Mouse (Mus musculus) lung, postnatal 14 days (tissue): Measurements from ENCODE around the gene Neurod2.

Source experiments
- DNase-seq: peaks from one replicate; pipeline ENCODE4 v3.0.0; 2021

Neurod2 gene

DNA sequence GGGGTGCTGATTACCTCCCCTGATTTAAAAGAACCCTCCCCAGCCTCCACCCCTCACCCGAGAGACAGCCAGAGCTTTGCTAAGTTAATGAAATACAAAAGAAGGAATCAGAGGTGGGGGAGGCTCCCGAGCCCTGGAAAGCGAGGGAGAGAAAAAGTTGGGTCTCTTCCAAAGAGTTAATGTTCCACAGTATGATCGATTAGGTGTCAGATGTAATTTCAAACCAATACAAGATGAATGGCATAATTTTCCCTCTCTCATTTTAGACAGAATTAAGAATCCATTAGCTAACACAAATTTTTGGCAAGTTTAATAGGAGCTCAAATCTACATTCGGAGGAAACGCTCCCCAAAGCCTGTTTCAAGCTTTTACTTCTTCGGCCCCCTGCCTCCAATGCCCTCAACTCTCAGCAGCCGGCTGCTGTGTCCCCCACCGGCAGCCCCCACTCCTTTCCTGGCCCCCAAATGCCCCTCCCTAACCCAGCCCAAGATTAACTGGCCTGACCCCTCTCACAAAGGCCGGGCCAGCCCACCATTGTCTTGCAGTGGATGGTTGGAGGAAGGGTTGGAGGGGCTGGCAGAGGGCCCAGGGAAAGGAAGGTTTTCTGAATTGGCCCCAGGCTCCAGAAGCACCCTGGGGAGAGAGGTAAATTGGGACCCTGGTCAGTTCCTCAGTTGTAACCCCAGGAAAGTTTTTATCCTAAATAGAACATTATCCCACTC, 30.8 kb downstream of the Neurod2 start:
- DNase-seq: peak; percentile 57

DNA sequence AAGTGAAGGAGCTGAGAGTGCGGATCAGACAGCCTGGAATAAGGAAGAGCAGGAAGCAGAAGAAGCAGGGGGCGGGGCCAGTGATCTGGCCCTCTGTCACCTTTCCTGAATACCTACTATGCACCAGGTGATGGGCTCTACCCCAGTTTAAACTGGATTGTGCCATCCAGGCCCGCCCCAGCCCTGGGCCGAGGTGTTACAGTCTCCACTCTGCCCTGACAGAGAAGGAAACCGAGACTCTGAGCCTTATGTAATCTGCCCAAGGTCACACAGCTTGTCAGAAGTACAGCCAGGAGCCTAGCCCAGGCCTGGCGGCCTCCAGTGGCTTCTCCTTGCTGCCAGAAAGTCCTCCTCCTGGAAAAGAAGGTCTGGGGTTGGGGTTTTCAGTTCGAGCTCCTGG, 31.7 kb downstream of the Neurod2 start:
- DNase-seq: no peak

DNA sequence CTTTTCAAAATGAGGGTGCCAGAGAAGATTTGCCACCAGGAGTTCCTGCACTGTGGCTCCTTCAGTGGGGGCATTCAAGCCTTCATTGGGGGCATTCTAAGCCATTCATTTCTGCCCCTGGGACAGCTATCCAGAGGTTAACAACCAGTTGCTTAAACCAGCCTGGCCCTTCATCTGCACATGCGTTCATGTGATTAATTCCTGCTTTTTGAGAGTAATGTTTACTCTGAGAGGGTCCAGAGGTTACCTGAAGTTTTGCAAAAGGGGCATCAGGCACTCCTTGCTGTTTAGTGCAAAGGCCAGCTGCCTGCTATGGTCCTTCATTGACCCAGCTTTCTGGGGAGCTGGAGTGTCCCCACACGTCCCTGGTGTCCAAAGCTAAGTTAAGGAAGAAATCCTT, 32.5 kb downstream of the Neurod2 start:
- no peak for DNase-seq

DNA sequence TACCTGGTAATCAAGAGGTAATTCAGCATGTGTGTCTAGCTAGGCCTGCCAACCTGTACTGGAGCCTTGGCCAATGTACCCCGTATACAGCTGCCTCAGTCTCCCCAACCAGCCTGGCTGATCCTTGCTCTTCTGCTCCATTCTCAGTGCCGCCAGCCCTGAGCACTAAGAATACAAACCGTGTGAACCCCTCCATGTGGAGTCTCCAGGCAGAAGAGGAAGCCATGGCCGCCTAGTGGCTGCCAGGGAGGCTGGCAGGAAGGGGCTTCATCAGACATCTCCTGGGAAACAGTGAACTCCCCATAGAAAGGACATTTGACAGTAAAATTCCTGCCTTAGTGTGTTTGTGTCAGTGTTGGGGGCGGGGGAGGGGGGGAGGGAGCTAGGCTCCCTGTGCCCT, 33.2 kb downstream of the Neurod2 start:
- peak; percentile 7 for DNase-seq

DNA sequence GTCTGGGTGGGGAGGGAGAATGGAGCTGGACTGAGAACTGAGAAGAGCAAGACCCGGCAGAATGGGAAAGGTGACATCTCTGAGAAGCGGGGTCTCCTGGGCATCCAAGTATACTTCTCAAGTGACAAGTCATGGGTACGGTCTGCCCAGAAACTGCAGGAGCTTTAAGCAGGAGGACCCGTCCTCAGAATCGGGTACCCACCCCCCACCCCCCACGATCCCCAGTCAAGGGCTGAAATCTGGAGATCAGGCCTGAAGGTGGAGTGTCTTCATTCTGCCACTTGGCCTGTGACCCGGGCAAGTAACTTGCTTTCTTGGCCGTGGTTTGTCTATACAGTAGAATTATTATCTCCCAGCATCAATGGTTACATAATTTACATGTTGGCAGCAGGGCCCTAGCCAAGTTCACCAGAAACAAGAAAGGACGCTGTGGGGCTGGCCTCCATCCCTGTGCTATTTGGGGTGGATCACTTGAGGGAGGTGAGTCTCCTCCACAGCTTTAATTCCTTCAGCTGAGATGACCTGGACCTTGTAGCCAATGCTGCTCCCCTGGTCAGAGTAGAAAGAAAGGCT, 34.3 kb downstream of the Neurod2 start:
- no peak for DNase-seq

DNA sequence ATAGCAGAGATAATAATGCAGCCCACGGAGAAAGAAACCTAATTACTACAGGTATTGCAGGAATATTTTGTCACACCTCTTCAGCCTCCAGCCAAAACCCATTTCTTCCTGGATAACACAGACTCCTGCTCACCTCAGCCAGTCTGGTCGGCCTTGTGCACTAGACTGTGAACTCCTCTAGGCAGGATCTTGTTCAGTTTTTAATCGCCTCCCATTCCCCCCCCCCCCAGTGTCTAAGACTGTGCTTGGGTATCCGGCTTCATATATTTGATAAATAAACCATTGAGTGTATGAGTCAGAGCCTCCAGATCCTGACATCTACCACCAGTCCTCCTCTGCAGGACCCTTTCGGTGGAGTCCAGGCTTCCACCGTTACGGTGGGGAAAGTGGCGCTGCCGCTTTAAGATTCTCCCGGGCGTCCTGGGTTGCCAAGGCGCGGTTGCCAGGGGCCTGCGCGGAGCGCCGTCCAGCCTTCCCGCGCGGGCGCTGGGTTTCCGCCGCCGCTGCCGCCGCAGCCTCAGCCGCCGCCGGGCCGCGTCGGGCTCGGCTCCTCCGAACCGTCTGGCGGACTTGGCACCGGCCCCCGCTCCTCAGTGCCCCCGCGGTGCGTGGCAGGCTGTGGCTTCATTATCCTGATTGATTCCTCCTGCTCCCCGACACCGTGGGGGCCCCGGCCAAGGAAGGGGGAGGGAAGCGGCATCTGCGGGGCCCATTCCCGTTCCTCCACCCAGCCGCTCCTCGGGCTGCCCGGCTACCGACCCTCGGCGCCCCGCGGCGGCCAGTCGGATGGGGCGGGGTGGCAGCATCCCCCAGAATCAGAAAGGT, 35.0 kb downstream of the Neurod2 start:
- peak; percentile 67 for DNase-seq

DNA sequence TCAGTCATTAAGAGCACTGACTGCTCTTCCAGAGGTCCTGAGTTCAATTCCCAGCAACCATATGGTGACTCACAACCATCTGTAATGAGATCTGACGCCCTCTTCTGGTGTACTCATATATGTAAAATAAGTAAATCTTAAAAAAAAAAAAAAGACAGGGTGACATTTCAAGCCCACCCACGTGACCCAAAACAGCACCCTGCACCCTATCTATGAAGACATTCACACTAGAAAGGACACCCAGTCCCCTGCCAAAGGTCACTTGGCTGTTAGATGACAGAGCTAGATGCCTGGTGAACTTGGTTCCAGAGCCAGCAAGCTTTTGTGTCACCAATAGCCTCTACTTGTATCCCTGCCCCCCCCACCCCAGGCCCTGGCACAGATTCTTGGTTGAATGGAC, 36.4 kb downstream of the Neurod2 start:
- no peak for DNase-seq

DNA sequence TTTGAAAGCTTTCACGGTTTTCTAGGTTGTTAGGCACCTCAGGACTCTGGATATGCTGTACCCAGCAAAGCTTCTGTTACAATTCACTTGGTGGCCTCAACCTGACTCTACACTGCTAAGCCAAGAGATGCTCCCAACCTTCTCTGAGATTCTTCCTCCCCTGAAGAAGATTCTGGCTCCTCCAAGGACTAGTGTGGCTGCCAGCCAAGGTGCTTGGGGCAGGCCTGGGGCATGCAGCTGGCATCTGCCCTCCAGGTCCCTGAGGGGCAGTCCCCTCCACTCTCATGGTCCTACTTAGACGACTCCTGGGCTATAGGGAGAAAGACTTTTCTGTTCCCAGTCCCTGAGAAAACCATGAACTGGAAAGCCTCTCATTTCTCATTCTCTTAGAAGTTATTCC, 38.5 kb downstream of the Neurod2 start:
- DNase-seq: no peak

DNA sequence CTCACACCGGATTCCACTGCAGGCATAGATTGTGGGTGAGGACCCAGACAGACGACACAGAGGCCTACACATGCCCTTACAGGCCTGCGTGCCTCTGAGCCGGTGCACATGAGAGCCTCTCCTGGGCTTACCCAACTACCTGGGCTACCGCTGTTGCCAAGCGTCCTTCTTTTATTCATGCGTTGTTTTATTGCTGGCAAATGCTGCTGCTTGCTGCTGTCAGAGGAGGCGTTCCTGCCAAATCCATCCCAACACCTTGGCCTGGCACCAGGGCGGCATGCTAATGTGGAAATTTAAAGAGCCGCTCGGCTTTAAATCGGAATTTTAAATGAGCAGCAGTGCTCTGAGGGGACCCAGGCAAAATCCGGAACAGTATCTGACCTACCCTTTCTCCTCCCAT, 39.6 kb downstream of the Neurod2 start:
- no peak for DNase-seq

DNA sequence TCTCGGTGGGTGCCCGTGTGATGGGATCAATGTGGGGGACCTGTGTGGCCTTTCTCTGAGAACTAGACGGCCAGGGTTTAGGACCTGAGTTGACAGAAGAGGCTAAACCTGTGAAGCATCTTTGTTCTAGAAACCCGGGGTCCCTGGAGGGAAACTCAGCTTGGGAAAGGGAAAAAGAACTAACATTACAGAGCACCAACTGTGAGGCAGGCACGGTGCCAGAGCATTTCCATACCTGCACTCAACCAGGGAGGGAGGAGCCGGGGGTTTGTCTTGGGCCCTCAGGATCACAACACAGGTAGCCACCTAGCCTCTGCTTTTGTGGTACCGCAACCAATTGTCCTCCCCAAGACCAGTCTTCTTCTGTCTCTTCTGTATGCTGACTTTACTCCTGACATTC, 41.5 kb downstream of the Neurod2 start:
- DNase-seq: no peak

DNA sequence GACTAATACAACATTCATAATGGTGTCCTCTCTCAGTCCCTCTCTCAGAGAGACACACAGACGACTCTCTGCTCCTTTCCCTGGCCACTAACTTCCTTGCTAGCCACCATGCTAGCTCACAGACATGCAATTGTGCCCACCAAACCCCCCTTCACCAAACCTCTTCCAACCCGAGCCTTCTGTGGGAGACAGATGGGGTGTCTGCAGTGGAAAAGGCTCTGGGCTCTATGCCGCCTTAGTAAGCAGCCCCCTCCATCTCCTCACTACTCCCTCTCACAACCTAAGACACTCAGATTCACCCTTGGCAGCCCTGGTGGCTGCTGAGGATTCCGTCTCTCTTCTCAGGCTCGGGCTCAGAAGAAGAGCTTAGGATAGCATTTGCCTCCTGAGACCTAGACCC, 41.9 kb downstream of the Neurod2 start:
- DNase-seq: no peak

DNA sequence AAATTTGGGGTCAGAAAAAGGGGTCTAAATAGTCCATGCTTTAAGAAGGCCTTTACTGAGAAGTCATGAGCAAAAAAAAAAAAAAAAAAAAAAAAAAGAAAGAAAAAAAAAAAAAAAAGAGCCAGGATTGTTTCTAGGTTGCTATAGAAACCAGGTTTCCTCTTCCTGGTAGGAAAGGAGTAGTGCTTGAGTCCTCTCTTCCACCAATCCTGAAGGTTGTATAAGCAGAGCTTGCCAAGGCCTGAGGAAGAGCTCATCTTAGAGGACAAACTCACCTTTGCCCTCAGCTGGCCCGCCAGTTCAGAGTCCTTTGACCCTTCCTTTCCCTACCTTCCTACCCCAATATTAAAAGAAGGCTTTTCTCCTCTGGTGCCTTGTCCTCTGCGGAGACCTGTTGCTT, 44.1 kb downstream of the Neurod2 start:
- DNase-seq: no peak

DNA sequence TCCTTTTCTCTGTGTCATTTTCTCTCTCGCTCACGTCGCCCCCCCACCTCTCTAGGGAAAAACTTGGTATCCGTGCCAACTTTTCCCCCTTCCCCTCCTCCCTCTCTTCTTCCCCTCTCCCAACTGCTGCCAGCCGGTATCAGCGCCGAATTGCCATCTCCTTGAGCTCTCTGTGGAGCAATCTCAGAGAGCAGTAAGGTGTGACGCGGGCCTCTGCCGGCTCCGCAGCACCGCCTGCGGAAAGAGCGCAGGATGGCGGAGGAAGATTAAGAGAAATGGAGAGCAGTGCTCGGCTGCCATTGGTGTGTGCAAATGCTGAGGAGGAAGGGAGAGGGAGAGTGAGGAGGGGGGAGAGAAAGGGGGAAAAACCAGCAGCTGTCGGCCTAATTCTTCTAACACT, 45.2 kb downstream of the Neurod2 start:
- DNase-seq: no peak

DNA sequence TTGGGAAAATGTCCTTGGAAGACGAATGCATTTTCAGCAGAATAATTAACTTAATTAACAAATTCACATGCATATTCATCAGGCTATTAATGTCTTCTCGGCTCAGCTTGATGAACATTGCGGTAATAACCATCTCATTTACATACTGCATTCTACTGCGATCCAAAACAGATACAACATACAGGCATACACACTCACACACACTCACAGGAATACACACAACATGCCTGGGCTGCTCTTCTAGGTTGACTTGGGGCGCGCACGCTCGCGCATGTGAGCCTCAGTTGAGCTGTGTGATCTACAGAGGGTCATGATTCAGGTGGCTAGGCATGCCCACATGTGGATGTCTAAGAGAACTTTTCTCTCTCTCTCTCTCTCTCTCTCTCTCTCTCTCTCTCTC, 45.7 kb downstream of the Neurod2 start:
- no peak for DNase-seq
